Mouse (Mus musculus) adrenal gland (tissue): ENCODE data around the gene Lhcgr.

ENCODE experiments used
- intact Hi-C: fragments of 180-260 bp; cut with DNase I; formaldehyde crosslinking; loops from one replicate; pipeline ENCODE4 v1.15.1; 2025

Lhcgr gene

DNA sequence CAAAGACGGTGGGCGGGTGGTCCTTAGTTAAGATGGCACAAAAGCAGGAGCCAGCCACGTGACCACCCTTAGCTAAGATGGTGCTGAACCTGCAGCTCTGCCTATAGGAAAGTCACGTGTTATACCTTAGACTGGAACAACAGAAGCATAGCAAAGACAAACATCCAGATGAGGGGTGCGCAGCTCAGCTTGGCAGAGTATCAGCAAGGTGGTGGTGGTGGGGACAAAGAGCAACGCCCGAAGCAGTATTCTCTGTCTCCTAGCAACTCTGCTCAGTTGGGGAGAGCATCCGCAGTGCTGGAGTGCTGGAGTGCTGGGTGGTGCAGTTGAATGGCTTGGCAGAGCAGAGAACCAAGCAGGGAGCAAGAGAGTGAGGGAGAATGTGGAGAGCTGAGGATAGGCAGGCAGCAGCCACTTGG lies 85.5 kb downstream of the Lhcgr start:
- intact Hi-C loops, result no loop called here

DNA sequence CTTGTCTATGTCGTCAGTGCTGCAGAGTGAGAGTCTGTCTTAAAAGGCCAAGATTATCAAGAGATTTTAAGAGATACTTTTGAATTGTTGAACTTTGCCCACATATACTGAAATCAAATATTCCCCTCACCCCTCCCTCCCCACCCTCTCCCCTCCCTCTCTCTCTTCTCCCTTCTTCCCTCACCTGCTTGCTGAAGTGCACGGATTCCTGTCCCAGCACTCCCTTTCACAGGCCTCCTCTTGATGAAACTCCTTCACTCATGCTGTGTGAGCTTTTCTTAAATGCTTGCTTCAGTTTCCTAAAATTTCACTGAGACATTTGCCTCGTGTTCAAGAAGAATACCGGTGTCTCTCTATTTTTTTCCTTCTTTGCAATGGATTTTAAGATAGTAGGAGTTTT lies 88.7 kb downstream of the Lhcgr start:
- intact Hi-C loops, result no loop called here

DNA sequence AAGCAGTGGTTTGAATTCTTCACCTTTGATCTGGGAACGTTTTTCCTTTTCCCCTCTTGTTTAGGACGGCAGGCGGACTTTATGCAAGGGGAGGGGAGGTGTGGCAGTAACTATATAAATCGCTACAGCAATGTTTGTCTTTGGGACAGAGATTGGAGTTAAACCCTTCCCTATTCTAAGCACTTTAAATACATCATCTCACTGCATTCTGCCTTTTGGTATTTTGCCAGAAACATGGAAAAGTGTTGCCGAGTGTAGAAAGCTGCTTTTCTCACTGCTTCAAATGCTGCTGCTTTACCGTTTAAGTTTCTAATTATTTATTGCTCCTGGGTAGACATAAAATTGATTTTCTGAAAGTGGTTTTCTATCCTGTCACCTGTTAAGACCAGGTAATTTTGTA lies 89.4 kb downstream of the Lhcgr start:
- intact Hi-C loops, result no loop called here

- intact Hi-C loops, result no loop called here
Observed at GRCm38 (mm10) chr17:88700901-88701300, 90.9 kb downstream of the Lhcgr start.

DNA sequence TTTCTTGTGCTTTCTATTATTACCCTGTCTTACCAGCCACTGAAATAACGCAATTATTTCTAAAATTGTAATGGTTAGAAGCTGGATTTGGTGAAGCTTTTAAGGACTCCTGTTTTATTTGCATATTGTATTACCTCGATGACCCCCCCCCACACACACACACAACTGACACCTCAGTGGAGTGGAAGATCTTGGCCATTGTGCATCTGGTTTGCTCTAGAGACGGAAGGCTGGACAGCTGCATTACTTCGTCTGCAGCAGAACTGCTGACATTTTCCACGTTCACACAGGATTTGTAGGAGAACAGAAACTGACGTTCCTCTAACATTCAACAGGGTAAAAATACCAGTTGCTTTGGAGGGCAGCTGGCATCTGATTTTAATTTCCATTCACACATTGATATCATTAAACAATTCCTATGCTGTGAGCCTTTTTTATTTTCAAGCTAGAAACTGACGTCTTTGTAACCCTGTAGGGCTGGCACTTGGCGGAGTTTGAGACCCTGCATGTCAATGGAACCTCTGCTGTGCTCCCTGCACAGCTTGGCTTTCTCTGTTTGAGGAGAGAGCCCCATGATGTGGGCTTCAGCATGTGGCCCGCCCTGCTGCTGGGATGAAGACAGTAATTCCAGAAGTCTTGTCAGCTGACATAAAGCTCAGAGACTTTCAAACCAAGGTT lies 95.0 kb downstream of the Lhcgr start:
- intact Hi-C loops, result no loop called here

GRCm38 (mm10) chr17:88688226-88688625 lies 103.6 kb downstream of the Lhcgr start:
- intact Hi-C loops, result no loop called here

DNA sequence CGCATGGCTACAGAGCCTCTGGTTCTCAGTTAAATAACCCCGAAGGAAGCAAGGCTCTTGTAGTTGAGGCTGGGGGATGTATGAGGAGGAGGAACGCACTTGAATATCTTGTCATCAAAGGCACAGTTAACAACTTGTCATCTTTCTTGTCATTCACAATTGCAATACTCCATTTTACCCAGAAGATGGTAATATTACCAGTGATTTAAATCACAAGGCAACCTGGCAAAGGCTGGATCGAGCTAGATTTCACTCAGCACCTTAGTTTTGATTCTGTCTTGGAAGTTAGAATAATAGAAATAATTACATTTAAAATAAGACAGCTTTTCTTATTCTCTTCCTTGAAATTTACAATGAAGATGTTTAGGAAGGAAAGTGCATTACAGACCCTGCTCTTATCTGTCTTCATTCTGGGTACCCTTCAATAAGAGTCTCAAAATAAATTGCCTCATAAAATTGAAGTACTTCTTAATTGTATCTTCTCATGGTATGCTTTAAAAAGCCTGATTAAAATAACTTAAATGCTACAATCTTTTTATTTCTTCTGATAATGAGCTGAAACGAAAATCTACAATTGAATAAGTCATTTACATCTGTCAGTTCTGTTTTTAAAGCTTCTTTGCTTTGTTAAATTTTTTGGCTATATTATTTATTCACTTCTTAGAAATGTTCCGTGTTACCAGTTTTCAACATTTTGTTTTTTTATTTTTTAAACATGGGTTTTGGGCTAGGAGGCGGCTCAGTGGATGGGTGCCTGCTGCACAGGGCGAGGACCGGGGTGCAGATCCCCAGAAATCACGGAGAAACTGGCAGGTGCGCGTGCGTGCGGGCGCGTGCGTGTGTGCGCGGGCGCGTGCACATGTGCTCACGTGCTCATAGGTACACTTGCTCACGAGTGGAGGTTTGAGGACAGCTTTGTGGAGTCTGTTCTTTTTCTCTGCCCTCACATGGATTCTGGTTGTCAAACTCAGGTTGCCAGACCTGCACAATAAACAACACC lies 116.2 kb downstream of the Lhcgr start:
- intact Hi-C loops, result no loop called here

- intact Hi-C loops, result no loop called here
Observed at GRCm38 (mm10) chr17:88670800-88671199, 121.0 kb downstream of the Lhcgr start.

- intact Hi-C loops, result no loop called here
Observed at GRCm38 (mm10) chr17:88669921-88670320, 121.9 kb downstream of the Lhcgr start.

GRCm38 (mm10) chr17:88668452-88668851 lies 123.3 kb downstream of the Lhcgr start, which contains the start of gene Gtf2a1l:
Gtf2a1l (plus strand) TSS chr17:88668660.
- intact Hi-C loops, result no loop called here
